Mouse (Mus musculus): ENCODE data around the gene Stpg3.

- TF ChIP-seq GATA1 (IDR thresholded peaks at IDR 0.05; ENCODE audit: borderline replicate concordance, low read length) (no peak), FLI1 (IDR thresholded peaks at IDR 0.05; ENCODE audit: low read length) (no peak)
These were observed 33.2 kb downstream of the Stpg3 start for GRCm38 (mm10) chr2:25180973-25181890.

All from megakaryocyte, embryonic 14.5 days (primary cell).